Mouse (Mus musculus): ENCODE results near the gene Sept12. TPM values are rescaled to one million over a fixed set of nuclear protein-coding genes. Genes with fewer than 3 reads are reported as not detected.

Sept12 gene
- polyA plus RNA-seq (2015; fragmentation: Nextera tagmentation; extraction: Ambion mirVana): not detected in 2 replicates

DNA sequence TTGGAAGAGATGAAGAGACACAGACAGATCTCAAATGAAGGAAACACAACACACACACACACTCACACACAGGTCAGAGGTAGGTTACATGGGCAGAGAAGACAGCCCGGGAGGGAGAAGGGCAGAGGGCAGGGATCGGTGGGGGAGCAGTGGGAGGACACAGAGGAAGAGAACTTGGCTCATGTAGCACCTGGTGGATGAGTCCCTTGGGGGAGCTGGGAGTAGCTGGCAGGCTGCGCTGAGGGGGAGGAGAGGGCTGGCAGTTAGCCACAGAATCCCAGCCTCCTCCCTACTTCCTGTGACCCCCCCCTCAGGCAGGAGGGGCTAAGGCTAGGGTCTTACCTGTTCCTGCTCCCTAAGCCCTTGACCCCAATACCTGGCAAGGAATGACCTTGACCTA is at the start of gene Sept12:
Sept12 (minus strand) TSS at position 300 of the 400 bp plus-strand sequence.
- Histone ChIP-seq H3K4me3 (ENCODE audit: low read depth, low read length) (no peak within 1 kb of the TSS), H3K27ac (ENCODE audit: low read length) (no peak within 1 kb of the TSS), H3K4me2 (ENCODE audit: low read length) (no peak within 1 kb of the TSS), H3K36me3 (ENCODE audit: control insufficient read depth, insufficient read depth, low read length) (no peaks in the 10 kb centered on the region), H3K9me3 (replicated peaks; ENCODE audit: control insufficient read depth, low read length, poor library complexity, severe bottlenecking) (no peaks in the 10 kb centered on the region), H3K4me1 (ENCODE audit: control insufficient read depth, insufficient read depth, low read length) (no peaks in the 10 kb centered on the region), H3K9ac (ENCODE audit: low read depth, low read length) (no peak within 1 kb of the TSS), H3K27me3 (ENCODE audit: control insufficient read depth, insufficient read depth, low read depth, low read length) (no peaks in the 10 kb centered on the region)
- no peak for ATAC-seq
- WGBS: 52% methylated on average over 2 of the region's 3 CpGs

DNA sequence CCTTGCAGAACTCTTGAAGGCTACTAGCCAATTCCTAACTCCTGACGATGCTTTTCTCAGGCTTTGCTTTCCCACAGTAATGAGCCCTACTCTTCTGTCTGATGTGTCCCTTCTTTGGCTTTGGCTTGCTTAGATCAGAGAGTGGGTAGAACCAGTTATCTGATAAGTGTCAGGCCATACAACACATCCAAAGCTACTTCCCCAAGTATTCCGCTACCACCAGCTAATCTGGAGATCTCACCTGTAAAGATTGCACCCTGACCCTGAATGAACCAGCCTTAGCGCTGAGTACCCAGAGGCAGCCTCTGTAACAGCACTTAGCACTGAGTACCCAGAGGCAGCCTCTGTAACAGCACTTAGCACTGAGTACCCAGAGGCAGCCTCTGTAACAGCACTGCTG is 47.7 kb upstream of the Sept12 start:
- no peak overlapping the region for H3K9ac ChIP-seq (ENCODE audit: low read depth, low read length)
- H3K4me3 ChIP-seq (ENCODE audit: low read depth, low read length): no peak overlapping the region
- H3K4me2 ChIP-seq (ENCODE audit: low read length): no peak overlapping the region
- H3K27me3 ChIP-seq (ENCODE audit: control insufficient read depth, insufficient read depth, low read depth, low read length): no peaks in the 10 kb centered on the region
- no peaks in the 10 kb centered on the region for H3K9me3 ChIP-seq (replicated peaks; ENCODE audit: control insufficient read depth, low read length, poor library complexity, severe bottlenecking)
- peaks cover 14% of the 10 kb centered on the region for H3K36me3 ChIP-seq (ENCODE audit: control insufficient read depth, insufficient read depth, low read length)
- H3K27ac ChIP-seq (ENCODE audit: low read length): no peak overlapping the region
- 93% methylated on average over 3 of the region's 3 CpGs for WGBS
- H3K4me1 ChIP-seq (ENCODE audit: control insufficient read depth, insufficient read depth, low read length): peaks cover 12% of the 10 kb centered on the region
- no peak for ATAC-seq

DNA sequence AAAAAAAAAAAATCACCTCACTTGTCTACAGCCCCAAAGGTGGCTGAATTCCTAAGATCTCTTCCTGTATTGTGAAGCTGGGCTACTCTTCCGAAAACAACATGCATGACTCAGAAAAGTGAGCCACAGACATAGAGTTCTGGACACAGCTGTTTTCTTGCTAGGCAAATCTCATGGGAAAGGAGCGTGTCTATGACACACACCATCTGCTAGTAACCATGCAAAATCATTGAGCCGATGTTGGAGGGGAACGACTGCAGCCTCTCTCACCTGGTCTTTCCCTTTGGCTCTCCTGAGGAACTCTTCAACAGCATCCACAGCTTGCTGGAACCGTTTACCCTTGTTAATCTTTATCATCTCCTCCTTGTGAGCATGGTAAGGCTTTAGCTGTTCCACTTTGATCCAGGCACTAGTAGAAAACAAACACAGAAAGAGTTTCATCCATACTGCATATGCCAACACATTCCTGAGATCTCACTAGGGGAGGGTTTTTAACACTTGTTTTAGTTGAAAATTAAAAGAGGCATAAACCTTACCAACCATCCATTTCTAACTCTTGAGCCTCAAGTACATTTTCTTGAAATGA is 39.1 kb upstream of the Sept12 start:
- Histone ChIP-seq H3K27ac (ENCODE audit: low read length) (no peak overlapping the region), H3K4me3 (ENCODE audit: low read depth, low read length) (no peak overlapping the region), H3K4me2 (ENCODE audit: low read length) (no peak overlapping the region), H3K9me3 (replicated peaks; ENCODE audit: control insufficient read depth, low read length, poor library complexity, severe bottlenecking) (no peaks in the 10 kb centered on the region), H3K9ac (ENCODE audit: low read depth, low read length) (no peak overlapping the region), H3K4me1 (ENCODE audit: control insufficient read depth, insufficient read depth, low read length) (no peaks in the 10 kb centered on the region), H3K27me3 (ENCODE audit: control insufficient read depth, insufficient read depth, low read depth, low read length) (no peaks in the 10 kb centered on the region), H3K36me3 (ENCODE audit: control insufficient read depth, insufficient read depth, low read length) (peaks cover 49% of the 10 kb centered on the region)
- no peak for ATAC-seq
- 88% methylated on average over 5 of the region's 5 CpGs for WGBS

DNA sequence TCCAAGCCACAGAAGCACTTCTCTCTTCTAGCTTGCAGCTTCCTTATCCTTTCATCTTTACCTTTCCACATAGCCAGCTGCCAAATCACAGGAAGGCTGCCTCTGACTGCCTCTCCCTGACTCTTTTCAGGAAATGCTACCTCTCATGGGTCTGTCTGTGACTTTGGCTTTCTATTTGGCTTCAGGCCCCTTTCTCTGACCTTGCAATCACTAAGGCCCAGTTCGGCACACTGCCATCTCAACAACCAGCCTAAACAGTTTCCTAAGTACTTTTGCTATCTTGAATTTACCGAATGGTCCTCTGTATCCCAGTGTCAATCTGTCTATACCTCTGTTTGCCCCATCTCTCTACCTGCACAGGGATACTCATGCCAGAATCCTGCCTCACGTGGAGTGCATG is 37.9 kb upstream of the Sept12 start:
- WGBS: 99% methylated on average over 3 of the region's 3 CpGs
- Histone ChIP-seq H3K27me3 (ENCODE audit: control insufficient read depth, insufficient read depth, low read depth, low read length) (no peaks in the 10 kb centered on the region), H3K9ac (ENCODE audit: low read depth, low read length) (no peak overlapping the region)

DNA sequence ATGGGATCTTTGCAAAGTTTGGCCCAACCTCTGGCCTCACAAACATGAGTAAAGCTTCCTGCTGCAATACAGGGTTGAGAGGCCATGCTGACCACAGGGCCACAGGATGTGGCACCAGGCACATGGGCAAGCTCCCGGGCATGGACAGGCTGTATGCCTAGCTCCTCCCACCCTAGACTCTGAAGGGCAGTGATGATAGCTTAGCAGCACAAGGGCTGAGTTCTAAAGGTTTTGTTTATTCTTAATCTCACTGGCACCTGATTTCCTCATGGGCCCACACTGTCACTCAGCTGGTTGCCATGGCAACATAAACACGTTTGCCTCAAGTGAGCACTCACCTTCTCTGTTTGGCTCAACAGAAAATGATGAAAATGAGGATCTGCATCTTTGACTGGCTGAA is 32.2 kb upstream of the Sept12 start:
- H3K9ac ChIP-seq (ENCODE audit: low read depth, low read length): no peak overlapping the region
- H3K27me3 ChIP-seq (ENCODE audit: control insufficient read depth, insufficient read depth, low read depth, low read length): no peaks in the 10 kb centered on the region
- no peaks in the 10 kb centered on the region for H3K4me1 ChIP-seq (ENCODE audit: control insufficient read depth, insufficient read depth, low read length)
- no peak overlapping the region for H3K27ac ChIP-seq (ENCODE audit: low read length)
- ATAC-seq: no peak
- 68% methylated on average over 2 of the region's 2 CpGs for WGBS
- no peak overlapping the region for H3K4me2 ChIP-seq (ENCODE audit: low read length)
- H3K9me3 ChIP-seq (replicated peaks; ENCODE audit: control insufficient read depth, low read length, poor library complexity, severe bottlenecking): no peaks in the 10 kb centered on the region
- peaks cover 54% of the 10 kb centered on the region for H3K36me3 ChIP-seq (ENCODE audit: control insufficient read depth, insufficient read depth, low read length)
- no peak overlapping the region for H3K4me3 ChIP-seq (ENCODE audit: low read depth, low read length)

More for the DNA sequence above, 37.9 kb upstream of the Sept12 start:
- Histone ChIP-seq H3K4me2 (ENCODE audit: low read length) (no peak overlapping the region), H3K36me3 (ENCODE audit: control insufficient read depth, insufficient read depth, low read length) (peaks cover 59% of the 10 kb centered on the region), H3K4me1 (ENCODE audit: control insufficient read depth, insufficient read depth, low read length) (no peaks in the 10 kb centered on the region), H3K9me3 (replicated peaks; ENCODE audit: control insufficient read depth, low read length, poor library complexity, severe bottlenecking) (no peaks in the 10 kb centered on the region), H3K4me3 (ENCODE audit: low read depth, low read length) (no peak overlapping the region), H3K27ac (ENCODE audit: low read length) (no peak overlapping the region)
- ATAC-seq: no peak

DNA sequence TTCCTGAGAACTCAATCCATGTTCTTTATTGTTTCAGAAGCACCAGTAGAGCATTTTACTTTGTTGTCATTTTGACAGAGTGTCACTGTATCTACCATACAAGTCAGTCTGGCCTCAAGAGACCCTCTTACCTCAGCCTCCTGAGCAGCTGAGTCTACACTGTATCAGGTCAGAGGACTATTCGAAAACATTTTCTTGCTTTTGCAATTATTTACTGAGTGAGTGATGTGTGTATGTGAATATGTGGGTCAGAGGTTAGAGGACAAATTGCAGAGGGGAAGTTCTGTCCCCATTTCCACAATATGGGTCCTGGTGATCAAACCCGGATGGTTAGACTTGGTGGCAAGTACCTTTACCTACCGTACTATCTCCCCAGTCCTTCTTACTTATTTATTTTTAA is 26.4 kb upstream of the Sept12 start:
- H3K36me3 ChIP-seq (ENCODE audit: control insufficient read depth, insufficient read depth, low read length): peaks cover 53% of the 10 kb centered on the region
- no peak overlapping the region for H3K27ac ChIP-seq (ENCODE audit: low read length)
- no peaks in the 10 kb centered on the region for H3K4me1 ChIP-seq (ENCODE audit: control insufficient read depth, insufficient read depth, low read length)
- no peaks in the 10 kb centered on the region for H3K27me3 ChIP-seq (ENCODE audit: control insufficient read depth, insufficient read depth, low read depth, low read length)
- 97% methylated on average over 3 of the region's 3 CpGs for WGBS
- ATAC-seq: no peak
- no peak overlapping the region for H3K4me3 ChIP-seq (ENCODE audit: low read depth, low read length)
- no peak overlapping the region for H3K9ac ChIP-seq (ENCODE audit: low read depth, low read length)
- no peaks in the 10 kb centered on the region for H3K9me3 ChIP-seq (replicated peaks; ENCODE audit: control insufficient read depth, low read length, poor library complexity, severe bottlenecking)
- no peak overlapping the region for H3K4me2 ChIP-seq (ENCODE audit: low read length)

DNA sequence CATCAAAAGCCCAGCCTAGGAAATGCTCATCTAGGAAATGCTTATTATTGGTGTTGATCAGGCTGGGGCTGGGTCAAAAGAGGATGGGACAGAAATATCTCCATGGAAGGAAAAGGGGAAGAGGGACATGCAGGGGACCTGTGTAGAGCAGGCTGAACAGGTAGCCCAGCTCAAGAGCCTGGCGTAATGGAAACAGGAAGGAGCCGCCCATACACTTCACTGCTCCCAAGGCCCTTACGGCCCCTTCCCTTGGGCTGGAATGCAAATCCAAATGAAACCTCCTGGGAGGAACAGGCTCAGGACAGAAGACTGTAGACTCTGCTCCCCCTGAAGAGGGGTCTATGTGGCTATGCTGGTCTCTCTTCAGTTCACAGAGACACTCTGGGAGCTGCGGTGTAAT is 16.9 kb upstream of the Sept12 start:
- H3K9me3 ChIP-seq (replicated peaks; ENCODE audit: control insufficient read depth, low read length, poor library complexity, severe bottlenecking): no peaks in the 10 kb centered on the region
- H3K4me3 ChIP-seq (ENCODE audit: low read depth, low read length): no peak overlapping the region
- WGBS: 93% methylated on average over 4 of the region's 4 CpGs
- H3K27me3 ChIP-seq (ENCODE audit: control insufficient read depth, insufficient read depth, low read depth, low read length): no peaks in the 10 kb centered on the region
- no peak overlapping the region for H3K4me2 ChIP-seq (ENCODE audit: low read length)
- H3K9ac ChIP-seq (ENCODE audit: low read depth, low read length): no peak overlapping the region
- no peak overlapping the region for H3K27ac ChIP-seq (ENCODE audit: low read length)
- ATAC-seq: no peak
- H3K36me3 ChIP-seq (ENCODE audit: control insufficient read depth, insufficient read depth, low read length): peaks cover 38% of the 10 kb centered on the region
- peaks cover 11% of the 10 kb centered on the region for H3K4me1 ChIP-seq (ENCODE audit: control insufficient read depth, insufficient read depth, low read length)

DNA sequence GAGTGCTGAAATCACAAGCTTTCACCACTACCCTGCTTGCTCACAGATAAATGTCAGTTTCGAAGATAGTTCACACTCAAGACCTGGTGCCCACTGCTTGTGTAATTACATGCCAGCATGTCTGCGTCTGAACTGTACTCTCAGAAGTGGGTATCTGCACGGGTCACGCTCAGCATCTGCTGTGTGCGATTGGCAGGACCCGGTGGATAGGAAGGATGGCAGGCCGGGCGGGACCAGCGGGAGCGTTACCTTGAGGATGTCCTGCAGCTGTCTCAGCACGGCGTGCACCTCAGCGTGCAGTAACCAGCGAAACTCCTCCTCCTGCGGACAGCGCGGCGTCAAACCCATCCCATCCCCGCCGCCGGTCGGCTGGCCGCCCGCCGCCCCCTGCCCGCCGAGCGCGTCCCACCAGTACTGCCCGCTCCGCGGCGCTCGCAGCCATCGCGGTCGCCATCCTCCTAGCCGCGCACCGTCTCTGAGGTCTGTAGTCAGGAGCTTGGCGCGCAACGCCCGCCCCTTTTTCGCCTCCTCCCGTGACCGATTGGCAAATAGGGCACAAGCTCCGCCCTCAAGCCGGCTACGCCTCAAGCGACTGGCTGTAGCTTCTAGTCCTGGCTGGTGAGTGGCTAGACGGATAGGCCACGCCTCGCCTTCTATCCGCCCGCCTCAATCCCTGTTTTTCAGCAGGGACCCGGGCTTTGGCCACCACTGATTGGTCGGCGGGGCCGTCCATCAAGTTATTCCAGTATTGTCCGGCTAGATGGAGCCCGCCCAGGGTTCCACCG is 15.6 kb upstream of the Sept12 start, which contains the start of gene Rogdi:
Rogdi (minus strand) TSS at position 500 of the 785 bp plus-strand sequence.
- H3K27ac ChIP-seq (ENCODE audit: low read length): peak within 1 kb of the TSS; percentile 87
- no peaks in the 10 kb centered on the region for H3K27me3 ChIP-seq (ENCODE audit: control insufficient read depth, insufficient read depth, low read depth, low read length)
- H3K4me3 ChIP-seq (ENCODE audit: low read depth, low read length): peak within 1 kb of the TSS; percentile 72
- peak; percentile 99 for ATAC-seq
- H3K9me3 ChIP-seq (replicated peaks; ENCODE audit: control insufficient read depth, low read length, poor library complexity, severe bottlenecking): no peaks in the 10 kb centered on the region
- H3K9ac ChIP-seq (ENCODE audit: low read depth, low read length): peak within 1 kb of the TSS; percentile 81
- H3K36me3 ChIP-seq (ENCODE audit: control insufficient read depth, insufficient read depth, low read length): peaks cover 29% of the 10 kb centered on the region
- H3K4me1 ChIP-seq (ENCODE audit: control insufficient read depth, insufficient read depth, low read length): peaks cover 11% of the 10 kb centered on the region
- peak within 1 kb of the TSS; percentile 77 for H3K4me2 ChIP-seq (ENCODE audit: low read length)
- WGBS: under 1% methylated on average over 63 of the region's 63 CpGs

Measured in midbrain, embryonic 16.5 days (tissue).